Mouse (Mus musculus) heart, embryonic 11.5 days (tissue): ENCODE measurements around the gene Wwtr1. TPM values are rescaled to one million over a fixed set of nuclear protein-coding genes. Genes with fewer than 3 reads are reported as not detected.

Source experiments
- ATAC-seq: fragments of 200-750 bp; cut with Nextera tagmentation; replicated peaks from 2 replicates; pipeline ENCODE4 v1.8.0; 2017; ENCODE audit warnings: moderate library complexity; ENCODE audit not compliant: insufficient number of reproducible peaks, low FRiP score, low TSS enrichment
- H3K27ac ChIP-seq: fragments of 300-500 bp; sonication (generic); 2 replicates; pipeline ENCODE4 v1.5.1; 2014; ENCODE audit warnings: mild to moderate bottlenecking, low read depth, low read length
- H3K27me3 ChIP-seq: fragments of 300-500 bp; sonication (generic); 2 replicates; pipeline ENCODE4 v1.6.1; 2014; ENCODE audit warnings: mild to moderate bottlenecking, low read length, mixed read lengths; ENCODE audit not compliant: control insufficient read depth, insufficient read depth
- H3K36me3 ChIP-seq: fragments of 300-500 bp; sonication (generic); 2 replicates; pipeline ENCODE4 v1.6.1; 2014; ENCODE audit warnings: mild to moderate bottlenecking, low read length, moderate library complexity, mixed read lengths; ENCODE audit not compliant: control insufficient read depth, insufficient read depth
- H3K4me1 ChIP-seq: fragments of 300-500 bp; sonication (generic); 2 replicates; pipeline ENCODE4 v1.6.1; 2014; ENCODE audit warnings: low read length; ENCODE audit not compliant: control insufficient read depth, insufficient read depth
- H3K4me2 ChIP-seq: fragments of 300-500 bp; sonication (generic); 2 replicates; pipeline ENCODE4 v1.6.1; 2014; ENCODE audit warnings: mild to moderate bottlenecking, moderate library complexity
- H3K4me3 ChIP-seq: fragments of 300-500 bp; sonication (generic); 2 replicates; pipeline ENCODE4 v1.5.1; 2014; ENCODE audit warnings: low read depth, low read length
- H3K9ac ChIP-seq: fragments of 300-500 bp; sonication (generic); 2 replicates; pipeline ENCODE4 v1.6.1; 2014; ENCODE audit warnings: mild to moderate bottlenecking, low read depth, low read length, moderate library complexity
- H3K9me3 ChIP-seq: fragments of 300-500 bp; sonication (generic); replicated peaks from 2 replicates; pipeline ENCODE4 v1.6.1; 2016; ENCODE audit warnings: low read length; ENCODE audit not compliant: control insufficient read depth
- WGBS: fragments of 180-500 bp; shearing (Covaris S2); extraction: QIAGEN DNeasy Blood & Tissue Kit; methylation state at CpG from one replicate; pipeline ENCODE4 v1.1.7; 2014; ENCODE audit not compliant: insufficient replicate concordance; 5-methylcytosine and 5-hydroxymethylcytosine counted together
- polyA plus RNA-seq: library from polyadenylated mRNA; unstranded; fragments of >200 nt; fragmentation: Nextera tagmentation; extraction: Ambion mirVana; gene quantifications from 2 replicates; pipeline ENCODE4 v1.2.1, GENCODE M21; 2014

The Wwtr1 gene
- polyA plus RNA-seq, result 12.9 and 17.4 TPM in 2 replicates

- Histone ChIP-seq H3K9me3 (no peaks in the 10 kb centered on the region), H3K9ac (peak within 1 kb of the TSS; percentile 87), H3K4me3 (peak within 1 kb of the TSS; percentile 67), H3K4me2 (peak within 1 kb of the TSS; percentile 90), H3K27ac (peak within 1 kb of the TSS; percentile 98), H3K4me1 (peaks cover 17% of the 10 kb centered on the region; the same call in 1 of the 2 replicates), H3K36me3 (peaks cover 4% of the 10 kb centered on the region; the same call in 1 of the 2 replicates), H3K27me3 (no peaks in the 10 kb centered on the region)
- ATAC-seq, result peak; percentile 94
- 0% methylated on average over 36 of the region's 36 CpGs for WGBS
Measured at GRCm38 (mm10) chr3:57575660-57576055, at the start of gene Wwtr1. TSS of gene Wwtr1 (minus strand) at chr3:57575910.

- no peak for ATAC-seq
- Histone ChIP-seq H3K4me2 (no peak overlapping the region), H3K27ac (no peak overlapping the region), H3K4me3 (no peak overlapping the region), H3K27me3 (no peaks in the 10 kb centered on the region), H3K36me3 (no peaks in the 10 kb centered on the region), H3K9me3 (no peaks in the 10 kb centered on the region), H3K4me1 (no peaks in the 10 kb centered on the region), H3K9ac (no peak overlapping the region)
- WGBS, result 72% methylated on average over 4 of the region's 4 CpGs
Measured at GRCm38 (mm10) chr3:57619718-57620117, 44.0 kb upstream of the Wwtr1 start.

GRCm38 (mm10) chr3:57615652-57616051, 39.9 kb upstream of the Wwtr1 start:
- no peak for ATAC-seq
- no peak overlapping the region for H3K4me3 ChIP-seq
- H3K27ac ChIP-seq, result no peak overlapping the region
- no peak overlapping the region for H3K9ac ChIP-seq
- H3K4me1 ChIP-seq, result no peaks in the 10 kb centered on the region
- no peaks in the 10 kb centered on the region for H3K9me3 ChIP-seq
- no peaks in the 10 kb centered on the region for H3K27me3 ChIP-seq
- H3K36me3 ChIP-seq, result no peaks in the 10 kb centered on the region
- H3K4me2 ChIP-seq, result no peak overlapping the region
- WGBS, result 91% methylated on average over 4 of the region's 4 CpGs

- Histone ChIP-seq H3K27me3 (no peaks in the 10 kb centered on the region), H3K36me3 (no peaks in the 10 kb centered on the region), H3K4me1 (no peaks in the 10 kb centered on the region), H3K4me2 (no peak overlapping the region), H3K4me3 (no peak overlapping the region), H3K27ac (no peak overlapping the region), H3K9me3 (no peaks in the 10 kb centered on the region), H3K9ac (no peak overlapping the region)
- WGBS, result 67% methylated on average over 3 of the region's 3 CpGs
- ATAC-seq, result no peak
Measured at GRCm38 (mm10) chr3:57612430-57612997, 36.8 kb upstream of the Wwtr1 start.

GRCm38 (mm10) chr3:57611776-57612175, 36.1 kb upstream of the Wwtr1 start:
- no peak overlapping the region for H3K9ac ChIP-seq
- no peak for ATAC-seq
- H3K27ac ChIP-seq, result no peak overlapping the region
- H3K4me1 ChIP-seq, result no peaks in the 10 kb centered on the region
- H3K9me3 ChIP-seq, result no peaks in the 10 kb centered on the region
- no peaks in the 10 kb centered on the region for H3K36me3 ChIP-seq
- no peak overlapping the region for H3K4me3 ChIP-seq
- H3K27me3 ChIP-seq, result no peaks in the 10 kb centered on the region
- WGBS, result 17% methylated on average over 7 of the region's 7 CpGs
- H3K4me2 ChIP-seq, result no peak overlapping the region

GRCm38 (mm10) chr3:57604618-57605015, 28.9 kb upstream of the Wwtr1 start:
- no peaks in the 10 kb centered on the region for H3K27me3 ChIP-seq
- no peaks in the 10 kb centered on the region for H3K9me3 ChIP-seq
- no peak for ATAC-seq
- H3K27ac ChIP-seq, result no peak overlapping the region
- H3K4me1 ChIP-seq, result no peaks in the 10 kb centered on the region
- no peak overlapping the region for H3K4me3 ChIP-seq
- no peak overlapping the region for H3K9ac ChIP-seq
- no peaks in the 10 kb centered on the region for H3K36me3 ChIP-seq
- WGBS, result 56% methylated on average over 1 of the region's 1 CpGs
- H3K4me2 ChIP-seq, result no peak overlapping the region

GRCm38 (mm10) chr3:57603891-57604617, 28.3 kb upstream of the Wwtr1 start:
- no peaks in the 10 kb centered on the region for H3K4me1 ChIP-seq
- no peak overlapping the region for H3K4me2 ChIP-seq
- H3K36me3 ChIP-seq, result no peaks in the 10 kb centered on the region
- no peak overlapping the region for H3K4me3 ChIP-seq
- no peak for ATAC-seq
- H3K9ac ChIP-seq, result no peak overlapping the region
- H3K9me3 ChIP-seq, result no peaks in the 10 kb centered on the region
- no peak overlapping the region for H3K27ac ChIP-seq
- no peaks in the 10 kb centered on the region for H3K27me3 ChIP-seq
- 72% methylated on average over 5 of the region's 5 CpGs for WGBS

- no peaks in the 10 kb centered on the region for H3K27me3 ChIP-seq
- WGBS, result 78% methylated on average over 4 of the region's 4 CpGs
- H3K9me3 ChIP-seq, result no peaks in the 10 kb centered on the region
- no peak for ATAC-seq
- no peaks in the 10 kb centered on the region for H3K4me1 ChIP-seq
- no peak overlapping the region for H3K4me3 ChIP-seq
- H3K9ac ChIP-seq, result no peak overlapping the region
- no peak overlapping the region for H3K4me2 ChIP-seq
- H3K27ac ChIP-seq, result no peak overlapping the region
- H3K36me3 ChIP-seq, result no peaks in the 10 kb centered on the region
Measured at GRCm38 (mm10) chr3:57602610-57603009, 26.9 kb upstream of the Wwtr1 start.

- no peak overlapping the region for H3K9ac ChIP-seq
- H3K27ac ChIP-seq, result no peak overlapping the region
- no peaks in the 10 kb centered on the region for H3K27me3 ChIP-seq
- no peaks in the 10 kb centered on the region for H3K4me1 ChIP-seq
- no peaks in the 10 kb centered on the region for H3K36me3 ChIP-seq
- ATAC-seq, result no peak
- H3K9me3 ChIP-seq, result no peaks in the 10 kb centered on the region
- H3K4me2 ChIP-seq, result no peak overlapping the region
- 45% methylated on average over 7 of the region's 7 CpGs for WGBS
- no peak overlapping the region for H3K4me3 ChIP-seq
Measured at GRCm38 (mm10) chr3:57596566-57596965, 20.9 kb upstream of the Wwtr1 start.
